Mouse (Mus musculus) heart, postnatal 0 days (tissue): ENCODE data around the gene Pakap.

Source experiments
- CTCF ChIP-seq: IDR thresholded peaks from 2 replicates; pipeline ENCODE4 v1.5.1; 2016; ENCODE audit warnings: antibody characterized with exemption, control low read depth, low read depth
- EP300 ChIP-seq: IDR thresholded peaks from 2 replicates; pipeline ENCODE4 v1.6.1; 2016; ENCODE audit warnings: antibody characterized with exemption, low read depth

- TF ChIP-seq CTCF (no peak), EP300 (no peak)
Observed at GRCm38 (mm10) chr4:57916711-57917110, 348.7 kb downstream of the Pakap start.
